Mouse (Mus musculus) pancreas, adult 10 weeks (tissue): ENCODE results near the gene Lcorl. TPM values are rescaled to one million over a fixed set of nuclear protein-coding genes. Genes with fewer than 3 reads are reported as not detected.

Experiments used
- polyA plus RNA-seq: library from polyadenylated mRNA; stranded (reverse); fragments of 350-450 nt; fragmentation: Illumina TruSeq; extraction: RNeasy Lipid Tissue Mini Kit (QIAGEN cat#74804); gene quantifications from one replicate; pipeline ENCODE4 v1.2.3, GENCODE M21; 2015; ENCODE audit warnings: low read depth, low replicate concordance; ENCODE audit not compliant: insufficient read depth

The Lcorl gene
- polyA plus RNA-seq = 3.8 TPM

GRCm38 (mm10) chr5:45857254-45858011, at the start of gene Lcorl:
Gene Lcorl (minus strand): TSS chr5:45857615.

GRCm38 (mm10) chr5:45669598-45670279, 187.7 kb downstream of the Lcorl start, which contains the start of gene Ncapg:
Gene Ncapg (plus strand): TSS chr5:45669919.

Other genes starting within 250 kb of the Lcorl start
- gene Fam184b, start 218.0 kb downstream of the Lcorl start, polyA plus RNA-seq = not detected
- not detected for gene Ncapg, start 187.7 kb downstream of the Lcorl start, polyA plus RNA-seq